Mouse (Mus musculus) C2C12 (cell line): Measurements from ENCODE around the gene Olfr523.

Source experiments
- CEBPB ChIP-seq: IDR thresholded peaks from one replicate; pipeline ENCODE4 v1.6.1; 2011; ENCODE audit warnings: low read depth, mild to moderate bottlenecking, control low read depth, moderate library complexity
- CTCF ChIP-seq: IDR thresholded peaks from one replicate; pipeline ENCODE4 v1.5.1; 2011; ENCODE audit not compliant: control insufficient read depth, insufficient read depth, insufficient read length
- MAX ChIP-seq: IDR thresholded peaks from one replicate; pipeline ENCODE4 v1.6.1; 2011; ENCODE audit warnings: mild to moderate bottlenecking, control low read depth
- MYOD1 ChIP-seq: IDR thresholded peaks from one replicate; pipeline ENCODE4 v1.6.1; 2011; ENCODE audit warnings: low read depth; ENCODE audit not compliant: control insufficient read depth, insufficient read length
- MYOG ChIP-seq: IDR thresholded peaks from one replicate; pipeline ENCODE4 v1.6.1; 2011; ENCODE audit not compliant: control insufficient read depth, insufficient read length; ENCODE audit errors: extremely low read depth
- USF1 ChIP-seq: IDR thresholded peaks from one replicate; pipeline ENCODE4 v1.6.1; 2011; ENCODE audit warnings: low read depth, mild to moderate bottlenecking, control low read depth, moderate library complexity

- TF ChIP-seq CTCF (no peak), USF1 (no peak), MAX (no peak), CEBPB (no peak), MYOD1 (no peak), MYOG (no peak)
Measured at GRCm38 (mm10) chr7:140179176-140179575, 6.2 kb downstream of the Olfr523 start.
